Mouse (Mus musculus) neural tube, embryonic 12.5 days (tissue): ENCODE results near the gene Krt26. TPM values are rescaled to one million over a fixed set of nuclear protein-coding genes. Genes with fewer than 3 reads are reported as not detected.

ENCODE experiments used
- ATAC-seq: fragments of 200-750 bp; cut with Nextera tagmentation; 2 replicates; pipeline ENCODE4 v1.8.0; 2017; ENCODE audit warnings: low read depth, mild to moderate bottlenecking, moderate TSS enrichment, moderate library complexity; ENCODE audit not compliant: low FRiP score
- H3K27ac ChIP-seq: fragments of 300-500 bp; sonication (generic); 2 replicates; pipeline ENCODE4 v1.5.1; 2016
- H3K27me3 ChIP-seq: fragments of 300-500 bp; sonication (generic); replicated peaks from 2 replicates; pipeline ENCODE4 v1.6.1; 2016; ENCODE audit warnings: mild to moderate bottlenecking
- H3K36me3 ChIP-seq: fragments of 300-500 bp; sonication (generic); 2 replicates; pipeline ENCODE4 v1.6.1; 2016; ENCODE audit warnings: mild to moderate bottlenecking
- H3K4me1 ChIP-seq: fragments of 300-500 bp; sonication (generic); 2 replicates; pipeline ENCODE4 v1.6.1; 2016
- H3K4me2 ChIP-seq: fragments of 300-500 bp; sonication (generic); replicated peaks from 2 replicates; pipeline ENCODE4 v1.6.1; 2016; ENCODE audit warnings: mild to moderate bottlenecking
- H3K4me3 ChIP-seq: fragments of 300-500 bp; sonication (generic); 2 replicates; pipeline ENCODE4 v1.5.1; 2016
- H3K9ac ChIP-seq: fragments of 300-500 bp; sonication (generic); 2 replicates; pipeline ENCODE4 v1.6.1; 2016; ENCODE audit warnings: mild to moderate bottlenecking
- H3K9me3 ChIP-seq: fragments of 300-500 bp; sonication (generic); 2 replicates; pipeline ENCODE4 v1.6.1; 2016; ENCODE audit warnings: mild to moderate bottlenecking
- WGBS: fragments of 180-500 bp; shearing (Covaris S2); methylation state at CpG from one replicate; pipeline ENCODE4 v1.1.7; 2016; 5-methylcytosine and 5-hydroxymethylcytosine counted together
- polyA plus RNA-seq: library from polyadenylated mRNA; unstranded; fragments of >200 nt; fragmentation: Nextera tagmentation; extraction: Ambion mirVana; gene quantifications from 2 replicates; pipeline ENCODE4 v1.2.1, GENCODE M21; 2016

Krt26 gene
- polyA plus RNA-seq, 1 experiment from 2014 or later = 0.23 TPM

GRCm38 (mm10) chr11:99281116-99281515 lies 56.6 kb downstream of the Krt26 start:
- H3K27me3 ChIP-seq = no peaks in the 10 kb centered on the region
- no peak overlapping the region for H3K4me2 ChIP-seq
- H3K36me3 ChIP-seq = no peaks in the 10 kb centered on the region
- no peak overlapping the region for H3K27ac ChIP-seq
- ATAC-seq = no peak
- no peaks in the 10 kb centered on the region for H3K9me3 ChIP-seq
- H3K4me3 ChIP-seq = no peak overlapping the region
- no peaks in the 10 kb centered on the region for H3K4me1 ChIP-seq
- whole genome bisulfite sequencing = 91% methylated on average over 9 of the region's 9 CpGs
- H3K9ac ChIP-seq = no peak overlapping the region

GRCm38 (mm10) chr11:99279986-99280385 lies 57.8 kb downstream of the Krt26 start:
- Histone ChIP-seq H3K9ac (no peak overlapping the region), H3K36me3 (no peaks in the 10 kb centered on the region), H3K9me3 (no peaks in the 10 kb centered on the region), H3K27ac (no peak overlapping the region), H3K4me1 (no peaks in the 10 kb centered on the region), H3K4me3 (no peak overlapping the region), H3K4me2 (no peak overlapping the region), H3K27me3 (no peaks in the 10 kb centered on the region)
- no peak for ATAC-seq
- WGBS = 77% methylated on average over 5 of the region's 5 CpGs

Other genes starting within 250 kb of the Krt26 start
- 0.22 and 0.41 TPM in 2 replicates for gene Tns4, start 248.7 kb downstream of the Krt26 start, polyA plus RNA-seq
- gene Ccr7, start 182.9 kb downstream of the Krt26 start, polyA plus RNA-seq = 0.19 and 0.23 TPM in 2 replicates
- gene Smarce1, start 106.9 kb downstream of the Krt26 start, polyA plus RNA-seq = 339 and 348 TPM in 2 replicates
- 1.5 and 2.0 TPM in 2 replicates for gene Krt222, start 93.9 kb downstream of the Krt26 start, polyA plus RNA-seq
- 0.18 and 0.47 TPM in 2 replicates for gene Krt24, start 52.7 kb downstream of the Krt26 start, polyA plus RNA-seq
- 0.13 TPM in 1 of 2 replicates, not detected in the other for gene Krt25, start 15.0 kb downstream of the Krt26 start, polyA plus RNA-seq
- not detected in 2 replicates for gene Krt27, start 13.1 kb upstream of the Krt26 start, polyA plus RNA-seq
- gene Krt28, start 36.9 kb upstream of the Krt26 start, polyA plus RNA-seq = 0.30 and 0.40 TPM in 2 replicates
- gene Krt10, start 51.4 kb upstream of the Krt26 start, polyA plus RNA-seq = 32.2 and 36.1 TPM in 2 replicates
- not detected in 2 replicates for gene Krt12, start 84.3 kb upstream of the Krt26 start, polyA plus RNA-seq
- 0.20 and 0.38 TPM in 2 replicates for gene Krt20, start 100.2 kb upstream of the Krt26 start, polyA plus RNA-seq
- gene Krt23, start 155.2 kb upstream of the Krt26 start, polyA plus RNA-seq = not detected in 2 replicates
- gene Krt39, start 183.4 kb upstream of the Krt26 start, polyA plus RNA-seq = not detected in 2 replicates
- gene Krt40, start 205.2 kb upstream of the Krt26 start, polyA plus RNA-seq = not detected in 2 replicates
- gene Krtap3-3, start 212.9 kb upstream of the Krt26 start, polyA plus RNA-seq = not detected in 2 replicates
- not detected in 2 replicates for gene Krtap3-2, start 218.9 kb upstream of the Krt26 start, polyA plus RNA-seq
- not detected in 2 replicates for gene Gm11939, start 221.5 kb upstream of the Krt26 start, polyA plus RNA-seq
- gene Krtap3-1, start 228.7 kb upstream of the Krt26 start, polyA plus RNA-seq = not detected in 2 replicates
- gene Krtap1-5, start 243.1 kb upstream of the Krt26 start, polyA plus RNA-seq = not detected in 2 replicates
- not detected in 2 replicates for gene Krtap1-4, start 245.7 kb upstream of the Krt26 start, polyA plus RNA-seq